Mouse (Mus musculus) cortical plate, adult 2 months (tissue): ENCODE measurements around the gene Stoml2. TPM values are rescaled to one million over a fixed set of nuclear protein-coding genes. Genes with fewer than 3 reads are reported as not detected.

Source experiments
- H3K27ac ChIP-seq: fragments of 200-500 bp; 2 replicates; pipeline ENCODE4 v1.5.1; 2012; ENCODE audit warnings: low read length, control low read depth, inconsistent platforms; ENCODE audit not compliant: insufficient read depth
- H3K4me1 ChIP-seq: fragments of 200-500 bp; 2 replicates; pipeline ENCODE4 v1.6.1; 2011; ENCODE audit warnings: low read length; ENCODE audit not compliant: control insufficient read depth, insufficient read depth
- H3K4me3 ChIP-seq: fragments of 200-500 bp; 2 replicates; pipeline ENCODE4 v1.5.1; 2011; ENCODE audit warnings: mild to moderate bottlenecking, low read length, control low read depth; ENCODE audit not compliant: insufficient read depth
- CTCF ChIP-seq: fragments of 200-500 bp; IDR thresholded peaks from 2 replicates; pipeline ENCODE4 v1.5.1; 2011; ENCODE audit warnings: mild to moderate bottlenecking, control low read depth, low read length; ENCODE audit not compliant: insufficient read depth; ENCODE audit errors: extremely low read depth
- POLR2A ChIP-seq: fragments of 200-500 bp; IDR thresholded peaks from 2 replicates; pipeline ENCODE4 v1.6.1; 2011; ENCODE audit warnings: mild to moderate bottlenecking, low read length, control low read depth; ENCODE audit not compliant: insufficient read depth; ENCODE audit errors: extremely low read depth
- polyA plus RNA-seq: library from polyadenylated mRNA; depleted of rRNA; stranded (reverse); fragments of >200 nt; gene quantifications from 2 replicates; pipeline ENCODE4 v1.2.3, GENCODE M21; 2012

Gene Stoml2
- polyA plus RNA-seq, 1 experiment: 132 TPM

DNA sequence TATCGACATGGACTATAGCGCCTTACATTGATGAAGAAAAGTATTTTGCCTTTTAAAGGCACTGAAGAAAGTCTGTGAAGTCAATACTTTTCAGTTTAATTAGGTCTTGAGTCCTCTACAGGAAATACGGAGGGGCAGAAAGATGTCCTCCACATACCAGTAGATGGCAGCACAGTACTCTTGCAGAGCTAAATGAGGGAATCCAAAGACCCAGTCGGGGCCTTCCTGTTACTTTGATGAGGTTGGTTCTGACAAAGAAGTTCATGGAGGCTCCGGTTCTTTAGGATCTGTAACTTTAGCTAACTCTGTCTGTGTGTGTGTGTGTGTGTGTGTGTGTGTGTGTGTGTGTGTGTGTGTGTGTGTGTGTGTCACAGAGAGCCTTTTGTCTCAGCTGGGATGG lies 15.7 kb upstream of the Stoml2 start:
- no peak overlapping the region for H3K27ac ChIP-seq

GRCm38 (mm10) chr4:43046607-43047006 lies 15.1 kb upstream of the Stoml2 start:
- Histone ChIP-seq H3K4me1 (peaks cover 5% of the 10 kb centered on the region; the same call in 1 of the 2 replicates), H3K27ac (no peak overlapping the region), H3K4me3 (no peak overlapping the region; the same call in 1 of the 2 replicates)
- TF ChIP-seq POLR2A: no peak
- no peak for TF ChIP-seq CTCF

More for the DNA sequence above, 15.7 kb upstream of the Stoml2 start:
- Histone ChIP-seq H3K4me3 (no peak overlapping the region), H3K4me1 (peaks cover 5% of the 10 kb centered on the region; the same call in 1 of the 2 replicates)
- TF ChIP-seq CTCF (peak; percentile 78), POLR2A (no peak)

DNA sequence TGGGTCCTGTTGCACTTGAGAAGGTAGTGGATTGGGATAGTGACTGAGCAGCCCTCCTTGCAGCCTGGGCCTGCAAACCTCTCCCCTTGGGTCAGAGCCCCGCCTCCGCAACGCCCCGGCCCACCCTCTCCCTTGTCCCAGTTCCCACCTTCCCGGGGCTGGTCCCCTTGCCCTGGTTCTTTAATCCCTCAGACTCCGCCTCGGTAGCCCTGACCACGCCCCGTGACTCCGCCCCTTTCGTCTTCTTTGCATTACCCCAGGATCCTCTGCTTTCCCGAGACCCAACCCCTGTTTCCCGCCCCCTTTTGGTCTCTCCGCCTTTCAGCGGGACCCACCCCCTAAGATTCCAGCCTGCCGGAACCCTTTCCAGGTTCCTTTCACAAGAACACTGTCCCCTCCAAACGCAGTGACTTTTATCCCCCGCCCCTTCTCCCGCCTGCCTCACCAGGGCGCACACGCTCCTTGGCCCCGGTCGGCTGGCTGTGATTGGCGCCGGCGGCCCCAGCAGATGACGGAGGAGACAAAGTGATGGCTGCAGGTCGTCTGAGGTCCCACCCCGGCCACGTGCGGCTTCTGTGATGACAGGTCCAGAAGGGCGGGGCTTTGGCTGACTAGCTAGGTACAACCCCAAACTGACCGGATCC lies 14.3 kb upstream of the Stoml2 start, which contains the start of gene Fam214b:
Gene Fam214b, minus strand, starts transcription at position 562 of the 644 bp plus-strand sequence.
- TF ChIP-seq POLR2A (no peak), CTCF (no peak)

DNA sequence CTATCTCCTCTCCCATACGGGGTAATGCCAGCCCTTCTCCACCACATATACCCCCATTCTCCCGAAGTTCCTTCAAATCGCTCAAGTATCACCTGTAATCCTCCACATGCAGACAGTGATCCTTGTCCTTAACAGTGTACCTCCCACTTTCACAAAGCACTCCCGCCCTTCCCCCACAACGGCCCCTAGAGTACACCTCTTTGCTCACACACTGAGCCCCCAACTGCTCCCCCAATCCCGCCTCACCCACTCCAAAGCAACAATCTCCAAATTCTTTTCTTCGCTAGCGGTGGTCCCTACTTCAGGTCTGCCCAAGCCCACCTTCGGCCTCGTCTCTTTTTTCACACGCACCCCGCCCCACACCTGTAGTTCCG lies 13.8 kb upstream of the Stoml2 start:
- no peak for TF ChIP-seq POLR2A
- no peak for TF ChIP-seq CTCF
- Histone ChIP-seq H3K27ac (no peak overlapping the region), H3K4me3 (peak overlapping the region; percentile 62), H3K4me1 (peaks cover 5% of the 10 kb centered on the region; the same call in 1 of the 2 replicates)

More for the DNA sequence above, 14.3 kb upstream of the Stoml2 start, which contains the start of gene Fam214b:
- Histone ChIP-seq H3K4me3 (peak within 1 kb of the TSS; percentile 62), H3K4me1 (peaks cover 5% of the 10 kb centered on the region; the same call in 1 of the 2 replicates), H3K27ac (peak within 1 kb of the TSS; percentile 32)

DNA sequence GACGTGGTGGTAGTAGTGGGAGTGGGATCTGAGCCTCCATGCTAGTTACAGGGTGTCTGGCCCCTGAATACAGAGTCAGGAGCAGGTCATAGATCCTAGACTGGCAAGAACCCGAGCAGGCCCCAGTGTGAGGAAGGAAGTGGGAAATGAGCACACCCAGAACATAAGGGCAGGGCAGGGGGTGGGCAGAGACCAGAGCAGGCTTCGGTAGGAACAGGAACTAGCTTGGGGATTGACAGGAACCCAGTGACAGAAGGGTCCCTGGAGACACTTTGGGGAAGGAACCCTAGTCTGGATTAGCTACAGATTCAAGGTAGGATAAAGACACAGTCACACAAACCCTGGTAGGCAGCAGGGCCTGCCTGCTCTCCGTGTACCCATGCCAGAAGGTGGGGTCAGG lies 13.2 kb upstream of the Stoml2 start:
- Histone ChIP-seq H3K4me3 (peak overlapping the region; percentile 62; the same call in 1 of the 2 replicates), H3K27ac (peak overlapping the region; percentile 71), H3K4me1 (peaks cover 5% of the 10 kb centered on the region; the same call in 1 of the 2 replicates)
- TF ChIP-seq CTCF: no peak
- TF ChIP-seq POLR2A: no peak

- H3K4me3 ChIP-seq: no peak overlapping the region; the same call in 1 of the 2 replicates
- peak overlapping the region; percentile 71 for H3K27ac ChIP-seq
- peaks cover 5% of the 10 kb centered on the region; the same call in 1 of the 2 replicates for H3K4me1 ChIP-seq
- TF ChIP-seq POLR2A (no peak), CTCF (no peak)
Measured at GRCm38 (mm10) chr4:43043644-43044357, 12.3 kb upstream of the Stoml2 start.

- no peak overlapping the region for H3K27ac ChIP-seq
- peaks cover 7% of the 10 kb centered on the region; the same call in 1 of the 2 replicates for H3K4me1 ChIP-seq
- H3K4me3 ChIP-seq: no peak overlapping the region
- no peak for TF ChIP-seq POLR2A
- no peak for TF ChIP-seq CTCF
Measured at GRCm38 (mm10) chr4:43040881-43041547, 9.5 kb upstream of the Stoml2 start.

DNA sequence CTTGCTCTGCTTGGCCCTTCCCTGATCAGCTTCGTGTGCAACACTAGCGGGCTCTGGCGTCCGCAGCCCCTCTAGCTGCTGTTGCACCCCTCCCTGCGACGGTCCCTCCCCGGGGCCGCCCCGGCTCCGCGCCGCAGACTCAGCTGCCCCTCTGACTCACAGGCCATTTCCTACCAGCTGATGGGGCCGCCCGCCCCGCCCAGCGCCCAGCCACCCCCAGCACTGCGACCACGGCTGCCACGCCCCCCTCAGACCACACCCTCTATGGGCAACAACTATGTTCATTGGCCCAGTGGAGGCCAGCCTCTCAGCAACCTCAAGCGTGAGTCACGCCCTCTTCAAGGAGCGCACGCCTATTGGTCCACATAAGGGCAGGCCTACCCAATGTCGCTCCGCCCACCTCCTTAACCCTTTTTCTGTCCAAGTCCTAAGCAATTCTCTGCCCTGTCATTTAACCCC lies 8.6 kb upstream of the Stoml2 start:
- peak overlapping the region; percentile 56 for H3K4me3 ChIP-seq
- no peak overlapping the region for H3K27ac ChIP-seq

DNA sequence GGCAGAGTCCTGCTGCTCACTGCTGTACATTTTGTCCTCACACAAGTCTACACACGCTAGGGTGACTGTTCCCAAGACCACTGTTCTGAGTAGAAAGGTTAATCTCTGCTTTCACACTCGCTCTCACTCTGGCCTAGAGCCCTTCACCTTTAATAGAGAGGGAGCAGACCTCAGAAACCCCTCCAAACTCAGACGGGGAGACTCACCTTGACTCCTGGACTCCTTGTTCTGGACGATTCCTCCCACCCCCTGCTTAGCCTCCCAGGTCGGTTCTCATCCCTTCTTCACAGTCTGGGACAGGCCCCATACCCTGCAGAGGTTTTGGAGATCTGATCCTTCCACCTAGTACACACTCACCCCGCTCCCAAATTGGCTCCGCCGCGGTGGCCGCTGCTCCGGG lies 8.1 kb upstream of the Stoml2 start:
- H3K4me3 ChIP-seq: peak overlapping the region; percentile 56
- peaks cover 4% of the 10 kb centered on the region; the same call in 1 of the 2 replicates for H3K4me1 ChIP-seq
- TF ChIP-seq CTCF: no peak
- TF ChIP-seq POLR2A: no peak
- no peak overlapping the region for H3K27ac ChIP-seq

More for the DNA sequence above, 8.6 kb upstream of the Stoml2 start:
- TF ChIP-seq POLR2A (peak; percentile 60; the same call in 1 of the 2 replicates), CTCF (no peak)
- H3K4me1 ChIP-seq: peaks cover 5% of the 10 kb centered on the region; the same call in 1 of the 2 replicates
